Mouse (Mus musculus): Measurements from ENCODE around the gene Cdh15. TPM values are rescaled to one million over a fixed set of nuclear protein-coding genes. Genes with fewer than 3 reads are reported as not detected.

The Cdh15 gene
- polyA plus RNA-seq (2014; fragmentation: Nextera tagmentation; extraction: Ambion mirVana), result 1.4 and 2.2 TPM in 2 replicates

DNA sequence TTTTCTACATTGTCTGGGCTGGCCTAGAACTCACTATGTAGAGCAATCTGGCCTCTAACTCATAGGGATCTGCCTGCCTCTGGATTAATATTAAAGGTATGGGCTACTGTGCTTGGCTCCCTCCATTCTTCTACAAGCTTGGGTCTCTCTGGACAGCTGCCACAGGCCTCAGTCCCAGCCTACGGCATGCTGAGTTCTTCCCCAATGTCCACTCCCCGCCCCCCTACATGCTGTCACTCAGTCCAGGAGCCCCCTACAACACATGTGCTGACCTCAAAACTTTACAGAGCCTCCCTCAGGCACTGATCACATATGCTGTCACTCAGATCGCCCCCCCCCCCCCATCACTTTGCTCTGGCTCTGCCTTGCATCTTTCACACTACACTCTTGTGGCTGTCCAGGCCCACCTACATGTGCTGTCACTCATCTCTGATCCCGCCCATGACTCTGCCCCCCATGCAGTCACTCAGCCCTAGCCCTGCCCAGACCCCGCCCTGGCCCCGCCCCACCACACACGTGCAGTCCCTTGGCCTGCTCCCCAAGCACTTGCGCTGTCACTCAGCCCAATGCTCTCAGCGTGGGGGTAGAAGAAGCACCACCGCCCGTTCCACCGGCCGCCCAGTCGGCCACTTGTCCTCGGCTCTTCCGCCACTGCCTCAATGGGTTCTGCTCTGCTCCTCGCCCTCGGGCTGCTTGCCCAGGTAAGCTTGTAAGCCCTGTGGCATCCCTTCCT, at the start of gene Cdh15:
Gene Cdh15 (plus strand): TSS at position 138 of the 733 bp plus-strand sequence.
- no peaks in the 10 kb centered on the region for H3K4me1 ChIP-seq (ENCODE audit: control insufficient read depth, insufficient read depth, low read length)
- H3K36me3 ChIP-seq (ENCODE audit: control insufficient read depth, insufficient read depth, low read length), result no peaks in the 10 kb centered on the region
- no peak within 1 kb of the TSS for H3K27ac ChIP-seq (ENCODE audit: low read depth, low read length)
- no peaks in the 10 kb centered on the region for H3K9me3 ChIP-seq (ENCODE audit: control insufficient read depth, low read length)
- 15% methylated on average over 18 of the region's 18 CpGs for WGBS
- H3K4me3 ChIP-seq (ENCODE audit: low read depth, low read length), result no peak within 1 kb of the TSS
- ATAC-seq (ENCODE audit: low read depth), result peak; percentile 73; the same call in 1 of the 2 replicates
- H3K9ac ChIP-seq (replicated peaks; ENCODE audit: low read depth, low read length), result no peak within 1 kb of the TSS
- H3K27me3 ChIP-seq (ENCODE audit: control insufficient read depth, insufficient read depth, low read length), result no peaks in the 10 kb centered on the region
- peak within 1 kb of the TSS; percentile 24; the same call in 1 of the 2 replicates for H3K4me2 ChIP-seq (ENCODE audit: low read depth, low read length)

DNA sequence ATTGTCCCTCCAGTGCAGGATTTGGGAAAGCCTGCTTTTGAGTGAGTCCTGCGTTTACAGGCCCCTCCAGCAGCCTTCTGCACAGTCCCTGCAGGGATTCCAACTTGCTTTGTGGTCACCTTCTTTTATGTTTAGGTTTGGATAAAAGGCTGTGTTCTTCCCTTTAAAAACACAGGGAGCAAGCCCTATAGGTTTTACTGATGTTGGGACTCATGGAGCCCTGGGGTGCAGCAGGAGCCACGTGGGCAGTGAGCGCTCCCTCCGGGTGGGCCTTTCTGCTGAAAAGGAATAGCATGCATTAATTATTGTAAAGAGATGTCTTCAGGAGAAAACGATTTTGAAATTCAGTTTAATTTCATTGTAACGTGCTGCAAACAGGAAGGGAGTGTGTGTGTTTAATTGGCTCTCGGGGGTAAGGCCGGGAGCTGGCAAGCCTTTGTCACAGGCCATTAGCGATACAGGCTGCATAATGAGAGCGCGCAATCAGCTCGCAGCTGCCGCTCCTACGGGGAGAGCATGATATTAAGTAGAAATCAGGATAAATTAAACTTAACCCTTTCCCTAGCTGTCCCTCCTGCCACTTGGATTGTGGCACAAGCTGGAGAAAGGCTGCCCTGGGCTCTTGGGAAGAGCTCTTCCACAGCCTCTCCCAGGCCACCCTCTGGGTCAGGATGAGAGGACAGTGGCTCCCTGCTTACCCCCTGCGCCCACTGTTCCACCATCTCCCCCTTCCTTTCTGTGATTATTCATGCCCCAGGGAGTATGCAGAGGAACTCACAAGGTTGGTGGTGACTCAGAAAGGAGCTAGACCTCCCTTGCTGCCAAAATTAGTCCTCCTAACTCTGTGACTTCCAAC, 43.6 kb upstream of the Cdh15 start:
- peaks cover 55% of the 10 kb centered on the region for H3K4me1 ChIP-seq (ENCODE audit: control insufficient read depth, insufficient read depth, low read length)
- peak; percentile 90 for ATAC-seq (ENCODE audit: low read depth)
- H3K4me2 ChIP-seq (ENCODE audit: low read depth, low read length), result no peak overlapping the region; the same call in 1 of the 2 replicates
- H3K9ac ChIP-seq (replicated peaks; ENCODE audit: low read depth, low read length), result peak overlapping the region; percentile 34; the same call in 1 of the 2 replicates
- WGBS, result 10% methylated on average over 15 of the region's 15 CpGs
- H3K36me3 ChIP-seq (ENCODE audit: control insufficient read depth, insufficient read depth, low read length), result no peaks in the 10 kb centered on the region
- no peak overlapping the region for H3K4me3 ChIP-seq (ENCODE audit: low read depth, low read length)
- no peaks in the 10 kb centered on the region for H3K9me3 ChIP-seq (ENCODE audit: control insufficient read depth, low read length)
- H3K27me3 ChIP-seq (ENCODE audit: control insufficient read depth, insufficient read depth, low read length), result no peaks in the 10 kb centered on the region
- peak overlapping the region; percentile 92 for H3K27ac ChIP-seq (ENCODE audit: low read depth, low read length)

DNA sequence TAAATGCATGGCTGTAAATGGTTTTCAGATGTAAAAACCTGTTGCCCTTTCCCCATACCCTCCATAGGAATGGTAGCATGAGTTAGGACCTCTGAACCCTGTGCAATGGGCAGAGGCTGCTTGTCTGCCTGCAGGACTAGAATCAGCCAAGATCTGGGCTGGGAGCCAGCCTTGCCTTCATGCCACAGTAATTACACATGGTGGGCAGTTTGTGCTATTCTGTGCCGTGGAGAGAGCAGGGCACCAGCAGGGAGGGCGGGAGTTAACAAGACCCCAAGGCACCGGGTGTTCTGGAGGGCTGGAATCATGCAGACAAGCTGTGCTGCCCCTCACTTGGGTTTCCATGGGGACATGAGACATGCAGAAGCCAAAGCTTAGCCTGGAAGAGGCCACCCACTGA, 42.4 kb upstream of the Cdh15 start:
- Histone ChIP-seq H3K36me3 (ENCODE audit: control insufficient read depth, insufficient read depth, low read length) (no peaks in the 10 kb centered on the region), H3K4me1 (ENCODE audit: control insufficient read depth, insufficient read depth, low read length) (peaks cover 57% of the 10 kb centered on the region)
- peak; percentile 47; the same call in 1 of the 2 replicates for ATAC-seq (ENCODE audit: low read depth)

DNA sequence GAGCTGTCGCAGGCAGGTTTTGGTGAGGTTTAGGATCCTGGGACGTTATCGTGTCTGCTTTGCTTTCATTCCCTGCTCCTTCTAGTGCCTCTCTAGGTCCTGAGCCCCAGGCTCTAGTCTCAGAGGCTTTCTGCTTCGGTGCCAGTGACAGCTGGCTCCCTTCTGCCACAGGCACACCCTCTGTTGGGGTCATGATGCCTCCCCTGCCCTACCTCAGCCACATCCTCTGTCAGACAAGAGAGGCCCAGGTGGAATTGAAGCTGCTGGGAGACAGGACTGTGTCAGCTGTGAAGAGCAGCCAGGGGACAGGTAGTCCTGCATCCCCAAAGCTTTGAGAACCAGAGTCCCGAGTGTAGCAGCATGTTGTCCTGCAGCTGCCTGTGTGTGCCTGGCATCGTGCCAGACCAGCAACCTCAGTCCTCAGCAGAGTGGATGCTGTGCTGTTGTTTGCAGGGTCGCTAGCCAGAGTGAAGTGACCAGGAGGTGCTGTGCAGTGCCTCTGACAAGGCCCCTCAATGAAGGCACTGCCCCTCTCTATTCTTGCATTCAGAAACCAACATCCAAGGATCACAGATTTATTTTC, 40.7 kb upstream of the Cdh15 start:
- Histone ChIP-seq H3K36me3 (ENCODE audit: control insufficient read depth, insufficient read depth, low read length) (no peaks in the 10 kb centered on the region), H3K4me1 (ENCODE audit: control insufficient read depth, insufficient read depth, low read length) (peaks cover 74% of the 10 kb centered on the region), H3K27me3 (ENCODE audit: control insufficient read depth, insufficient read depth, low read length) (no peaks in the 10 kb centered on the region), H3K9me3 (ENCODE audit: control insufficient read depth, low read length) (no peaks in the 10 kb centered on the region), H3K4me3 (ENCODE audit: low read depth, low read length) (no peak overlapping the region), H3K27ac (ENCODE audit: low read depth, low read length) (peak overlapping the region; percentile 83), H3K4me2 (ENCODE audit: low read depth, low read length) (no peak overlapping the region), H3K9ac (replicated peaks; ENCODE audit: low read depth, low read length) (peak overlapping the region; percentile 39; the same call in 1 of the 2 replicates)
- ATAC-seq (ENCODE audit: low read depth), result no peak
- 39% methylated on average over 7 of the region's 7 CpGs for WGBS

More for the DNA sequence above, 42.4 kb upstream of the Cdh15 start:
- H3K9ac ChIP-seq (replicated peaks; ENCODE audit: low read depth, low read length), result no peak overlapping the region
- H3K4me2 ChIP-seq (ENCODE audit: low read depth, low read length), result no peak overlapping the region
- no peak overlapping the region for H3K4me3 ChIP-seq (ENCODE audit: low read depth, low read length)
- H3K9me3 ChIP-seq (ENCODE audit: control insufficient read depth, low read length), result no peaks in the 10 kb centered on the region
- no peaks in the 10 kb centered on the region for H3K27me3 ChIP-seq (ENCODE audit: control insufficient read depth, insufficient read depth, low read length)
- 17% methylated on average over 3 of the region's 3 CpGs for WGBS
- peak overlapping the region; percentile 92 for H3K27ac ChIP-seq (ENCODE audit: low read depth, low read length)

DNA sequence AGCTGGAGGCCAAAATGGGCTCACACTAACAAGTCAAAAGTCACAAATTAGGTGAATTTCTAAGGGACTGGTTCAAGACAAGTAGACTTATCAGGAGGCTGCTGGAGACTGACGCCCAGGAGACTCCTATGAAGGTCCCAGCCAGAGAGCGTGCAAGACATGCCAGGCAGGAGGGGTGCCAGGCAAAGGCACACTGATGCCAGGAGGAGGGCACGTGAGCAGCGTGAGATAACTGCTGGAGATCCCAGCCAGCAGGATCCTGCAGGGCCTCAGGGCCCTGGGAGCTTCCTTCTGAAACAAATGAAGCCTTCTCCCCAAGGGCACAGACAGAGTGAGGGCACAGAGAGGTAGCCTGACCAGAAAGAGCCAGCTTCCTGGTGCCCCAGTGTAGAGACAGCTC, 39.9 kb upstream of the Cdh15 start:
- Histone ChIP-seq H3K36me3 (ENCODE audit: control insufficient read depth, insufficient read depth, low read length) (no peaks in the 10 kb centered on the region), H3K27me3 (ENCODE audit: control insufficient read depth, insufficient read depth, low read length) (no peaks in the 10 kb centered on the region), H3K9me3 (ENCODE audit: control insufficient read depth, low read length) (no peaks in the 10 kb centered on the region), H3K9ac (replicated peaks; ENCODE audit: low read depth, low read length) (no peak overlapping the region), H3K4me3 (ENCODE audit: low read depth, low read length) (no peak overlapping the region), H3K4me2 (ENCODE audit: low read depth, low read length) (no peak overlapping the region), H3K4me1 (ENCODE audit: control insufficient read depth, insufficient read depth, low read length) (peaks cover 79% of the 10 kb centered on the region), H3K27ac (ENCODE audit: low read depth, low read length) (0 out of 2 replicates have a peak overlapping the region, but pooled peaks have one; percentile 8)
- WGBS, result 61% methylated on average over 4 of the region's 4 CpGs
- no peak for ATAC-seq (ENCODE audit: low read depth)

DNA sequence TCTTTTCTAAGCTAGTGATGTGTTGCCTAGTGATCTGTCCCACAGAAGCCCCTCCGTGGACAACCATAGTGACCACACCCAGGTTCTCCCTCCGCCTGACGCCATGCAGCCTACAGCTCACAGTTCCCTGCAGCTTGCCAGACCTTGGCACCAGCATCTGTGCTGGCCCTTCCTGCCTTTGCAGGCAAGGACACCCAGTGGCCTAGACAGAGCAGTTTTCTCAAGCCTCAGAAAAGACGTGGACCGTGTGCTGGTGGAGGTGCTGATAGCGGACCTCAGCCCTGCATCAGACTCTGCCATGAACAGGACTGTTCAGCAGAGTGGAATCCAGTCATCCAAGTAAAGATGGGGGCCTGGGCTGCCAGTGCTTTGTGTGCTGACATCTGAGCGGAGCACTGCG, 37.4 kb upstream of the Cdh15 start:
- Histone ChIP-seq H3K36me3 (ENCODE audit: control insufficient read depth, insufficient read depth, low read length) (no peaks in the 10 kb centered on the region), H3K4me1 (ENCODE audit: control insufficient read depth, insufficient read depth, low read length) (peaks cover 59% of the 10 kb centered on the region), H3K27ac (ENCODE audit: low read depth, low read length) (peak overlapping the region; percentile 74), H3K9ac (replicated peaks; ENCODE audit: low read depth, low read length) (no peak overlapping the region), H3K4me2 (ENCODE audit: low read depth, low read length) (no peak overlapping the region), H3K9me3 (ENCODE audit: control insufficient read depth, low read length) (no peaks in the 10 kb centered on the region), H3K27me3 (ENCODE audit: control insufficient read depth, insufficient read depth, low read length) (no peaks in the 10 kb centered on the region), H3K4me3 (ENCODE audit: low read depth, low read length) (no peak overlapping the region)
- ATAC-seq (ENCODE audit: low read depth), result 0 out of 2 replicates have a peak, but pooled peaks have one; percentile 10
- WGBS, result 69% methylated on average over 8 of the region's 8 CpGs

DNA sequence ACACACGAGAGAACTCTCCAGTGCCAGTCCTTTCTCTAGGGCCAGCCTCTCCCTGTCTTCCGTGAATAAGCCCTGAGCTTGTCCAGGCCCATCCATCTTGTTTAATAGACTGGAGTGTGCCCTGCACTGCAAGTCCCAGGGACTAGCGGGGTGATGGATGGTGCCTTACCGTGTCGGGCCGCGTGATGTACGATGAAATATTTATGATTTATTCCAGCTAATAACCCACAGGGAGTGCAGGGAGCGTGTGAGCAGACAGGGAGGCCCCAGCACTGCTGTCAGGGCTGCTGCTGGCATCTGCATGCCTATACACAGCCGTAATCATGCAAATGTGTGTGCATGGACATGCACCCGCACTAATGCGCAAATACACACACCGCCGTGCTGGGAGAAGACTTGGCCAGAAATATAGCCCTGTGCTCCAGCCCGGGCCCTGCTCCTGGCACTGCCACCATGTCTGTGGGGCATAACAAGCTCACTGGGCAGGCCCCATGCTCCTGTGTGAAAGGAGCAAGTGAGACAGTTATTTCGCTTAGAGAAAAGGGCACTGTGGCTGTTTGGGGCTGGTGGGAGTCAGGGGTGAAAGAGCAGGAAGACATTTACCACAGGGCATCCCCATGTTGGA, 35.8 kb upstream of the Cdh15 start:
- no peak overlapping the region for H3K4me2 ChIP-seq (ENCODE audit: low read depth, low read length)
- peak; percentile 77 for ATAC-seq (ENCODE audit: low read depth)
- peaks cover 43% of the 10 kb centered on the region for H3K4me1 ChIP-seq (ENCODE audit: control insufficient read depth, insufficient read depth, low read length)
- 35% methylated on average over 16 of the region's 16 CpGs for WGBS
- peak overlapping the region; percentile 74 for H3K27ac ChIP-seq (ENCODE audit: low read depth, low read length)
- no peaks in the 10 kb centered on the region for H3K27me3 ChIP-seq (ENCODE audit: control insufficient read depth, insufficient read depth, low read length)
- H3K4me3 ChIP-seq (ENCODE audit: low read depth, low read length), result no peak overlapping the region
- no peaks in the 10 kb centered on the region for H3K36me3 ChIP-seq (ENCODE audit: control insufficient read depth, insufficient read depth, low read length)
- peak overlapping the region; percentile 8; the same call in 1 of the 2 replicates for H3K9ac ChIP-seq (replicated peaks; ENCODE audit: low read depth, low read length)
- H3K9me3 ChIP-seq (ENCODE audit: control insufficient read depth, low read length), result no peaks in the 10 kb centered on the region

DNA sequence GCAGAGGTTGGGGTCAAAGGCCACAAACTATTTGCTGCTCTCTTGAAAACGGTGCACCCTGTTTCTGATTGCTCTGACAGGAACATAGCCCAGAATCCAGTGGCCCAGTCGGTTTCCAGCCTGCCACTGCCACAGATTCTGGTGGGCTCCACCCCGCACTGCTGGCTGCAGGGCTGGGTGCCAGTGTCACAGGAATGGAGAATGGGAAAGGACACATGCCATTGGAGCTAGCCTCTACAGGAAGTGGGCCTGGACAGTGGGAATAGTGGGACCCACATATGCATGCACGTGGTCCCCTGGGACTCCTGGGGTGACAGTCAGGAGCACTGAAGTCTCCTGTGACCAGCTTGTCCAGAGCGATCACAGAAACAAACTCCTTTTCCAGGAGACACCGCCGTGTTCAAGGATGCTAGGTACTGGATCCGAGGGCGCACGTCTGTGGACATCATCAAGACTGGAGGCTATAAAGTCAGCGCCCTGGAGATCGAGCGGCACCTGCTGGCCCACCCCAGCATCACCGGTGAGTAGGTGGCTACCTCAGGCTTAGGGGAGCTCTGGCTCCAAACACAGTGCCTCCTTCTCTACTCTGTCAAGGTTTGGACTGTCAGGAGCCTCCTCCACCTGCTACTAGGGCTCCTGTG, 35.0 kb upstream of the Cdh15 start:
- Histone ChIP-seq H3K9ac (replicated peaks; ENCODE audit: low read depth, low read length) (no peak overlapping the region), H3K4me3 (ENCODE audit: low read depth, low read length) (no peak overlapping the region), H3K9me3 (ENCODE audit: control insufficient read depth, low read length) (no peaks in the 10 kb centered on the region), H3K36me3 (ENCODE audit: control insufficient read depth, insufficient read depth, low read length) (no peaks in the 10 kb centered on the region), H3K27ac (ENCODE audit: low read depth, low read length) (peak overlapping the region; percentile 74), H3K27me3 (ENCODE audit: control insufficient read depth, insufficient read depth, low read length) (no peaks in the 10 kb centered on the region), H3K4me2 (ENCODE audit: low read depth, low read length) (no peak overlapping the region), H3K4me1 (ENCODE audit: control insufficient read depth, insufficient read depth, low read length) (peaks cover 35% of the 10 kb centered on the region)
- 74% methylated on average over 14 of the region's 14 CpGs for WGBS
- peak; percentile 29; the same call in 1 of the 2 replicates for ATAC-seq (ENCODE audit: low read depth)

Measured in neural tube, embryonic 14.5 days (tissue).